Mouse (Mus musculus): ENCODE data around the gene Carmil1.

DNA sequence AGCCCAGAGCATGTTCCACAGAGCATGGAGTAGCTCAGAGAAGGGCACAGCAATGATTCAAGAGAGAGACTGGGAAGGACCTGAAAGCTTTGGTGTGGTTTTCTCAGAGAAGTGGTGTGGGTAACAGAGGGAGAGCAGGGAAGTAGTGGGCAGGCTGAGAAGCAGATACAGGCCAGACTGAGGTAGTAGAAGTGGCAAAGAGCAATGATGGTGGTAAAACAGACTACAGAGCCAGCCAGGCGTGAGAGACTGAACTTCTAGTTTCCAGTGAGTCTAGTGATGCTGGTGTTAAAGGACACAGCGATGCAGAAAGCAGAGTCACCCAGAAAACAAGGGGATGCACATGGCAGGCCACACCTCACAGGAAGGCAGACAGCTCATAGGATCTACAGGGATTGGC, 49.4 kb downstream of the Carmil1 start:
- no peak for TF ChIP-seq CTCF (IDR thresholded peaks at IDR 0.05)
- TF ChIP-seq POLR2A (IDR thresholded peaks at IDR 0.05; ENCODE audit: insufficient read depth, low read depth, low read length) = no peak
